Mouse (Mus musculus) liver, embryonic 14.5 days (tissue): ENCODE measurements at regions not wholly inside any gene's neighbourhood (a gene's known extent, or its start where the extent isn't known, plus 50 kb on each side); places are given as distances from the start of the nearest gene placed in this dataset.

Experiments
- CTCF ChIP-seq: IDR thresholded peaks from 2 replicates; pipeline ENCODE4 v1.5.1; 2016; ENCODE audit warnings: antibody characterized with exemption, low read depth, control low read depth
- EP300 ChIP-seq: IDR thresholded peaks from 2 replicates; pipeline ENCODE4 v1.6.1; 2016; ENCODE audit warnings: antibody characterized with exemption, low read depth

- TF ChIP-seq CTCF (no peak), EP300 (no peak)
Measured at GRCm38 (mm10) chr17:88349825-88350460, 90.6 kb upstream of the Foxn2 start.
